Mouse (Mus musculus) spleen, adult 2 months (tissue): ENCODE results near the gene Zmiz1.

ENCODE experiments used
- CTCF ChIP-seq: fragments of 200-500 bp; IDR thresholded peaks from 2 replicates; pipeline ENCODE4 v1.5.1; 2011; ENCODE audit warnings: mild to moderate bottlenecking, inconsistent platforms; ENCODE audit not compliant: insufficient read depth, insufficient read length, insufficient replicate concordance; ENCODE audit errors: extremely low read depth
- POLR2A ChIP-seq: fragments of 200-500 bp; IDR thresholded peaks from 2 replicates; pipeline ENCODE4 v1.6.1; 2011; ENCODE audit warnings: low read depth, low read length, inconsistent platforms

DNA sequence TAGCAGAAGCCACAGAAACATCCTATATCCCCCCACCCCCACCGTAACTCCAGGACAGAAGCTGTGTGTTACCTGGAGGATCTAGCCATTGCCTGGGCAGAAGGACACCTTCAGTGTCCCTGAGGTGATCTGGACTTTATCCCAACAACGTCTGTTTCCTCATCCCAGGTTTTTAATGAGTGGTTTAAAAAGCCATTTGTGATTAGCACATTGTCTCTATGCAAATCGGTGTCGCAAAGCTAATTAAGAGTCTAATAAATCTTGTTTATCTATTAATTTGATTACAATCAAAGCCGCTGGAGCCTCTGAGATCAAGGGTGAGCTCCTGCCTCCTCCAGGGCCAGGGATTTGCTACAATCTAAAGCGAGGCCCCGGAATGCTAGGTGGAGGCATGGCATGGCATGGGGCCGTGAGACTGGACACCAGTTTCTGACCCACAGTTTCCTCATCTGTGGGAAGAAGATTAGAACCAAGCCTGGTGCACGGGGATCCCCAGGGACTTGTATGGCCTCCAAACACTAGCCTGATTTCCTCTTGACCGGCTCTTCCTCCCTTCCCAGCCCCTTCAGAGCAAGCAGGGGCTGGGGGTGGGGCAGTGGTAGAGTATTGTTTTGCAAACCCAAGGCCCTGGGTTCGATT lies 180.3 kb downstream of the Zmiz1 start:
- TF ChIP-seq CTCF, result no peak
- TF ChIP-seq POLR2A, result no peak
